Mouse (Mus musculus) ES-Bruce4 (cell line): ENCODE measurements at regions not wholly inside any gene's neighbourhood (a gene's known extent, or its start where the extent isn't known, plus 50 kb on each side); places are given as distances from the start of the nearest gene placed in this dataset.
"Not testable (repeated sequence)": the region's sequence is repeated elsewhere in the genome, so short reads cannot be mapped to it uniquely, and the experiment has no call there.

Experiments used
- H3K27ac ChIP-seq: 2 replicates; pipeline ENCODE4 v1.5.1; 2012; ENCODE audit warnings: low read length, inconsistent platforms; ENCODE audit not compliant: insufficient read depth
- H3K27me3 ChIP-seq: 2 replicates; pipeline ENCODE4 v1.6.1; 2012; ENCODE audit warnings: mild to moderate bottlenecking, low read length, inconsistent platforms; ENCODE audit not compliant: control insufficient read depth, poor library complexity, insufficient read depth, severe bottlenecking
- H3K36me3 ChIP-seq: 2 replicates; pipeline ENCODE4 v1.6.1; 2012; ENCODE audit warnings: inconsistent platforms, mild to moderate bottlenecking, low read length, moderate library complexity; ENCODE audit not compliant: control insufficient read depth, poor library complexity, insufficient read depth, severe bottlenecking
- H3K4me1 ChIP-seq: one replicate; pipeline ENCODE4 v1.8.1; 2011; ENCODE audit warnings: low read length; ENCODE audit not compliant: control insufficient read depth, insufficient read depth
- H3K4me3 ChIP-seq: 2 replicates; pipeline ENCODE4 v1.5.1; 2011; ENCODE audit warnings: low read depth, mild to moderate bottlenecking, low read length
- H3K9ac ChIP-seq: 2 replicates; pipeline ENCODE4 v1.6.1; 2012; ENCODE audit warnings: low read depth, mild to moderate bottlenecking, inconsistent platforms; ENCODE audit not compliant: poor library complexity, severe bottlenecking
- H3K9me3 ChIP-seq: replicated peaks from 2 replicates; pipeline ENCODE4 v1.6.1; 2012; ENCODE audit warnings: mild to moderate bottlenecking, low read length, inconsistent platforms; ENCODE audit not compliant: control insufficient read depth, poor library complexity, insufficient read depth, severe bottlenecking
- CTCF ChIP-seq: IDR thresholded peaks from one replicate; pipeline ENCODE4 v1.8.1; 2011; ENCODE audit warnings: low read depth, low read length
- EP300 ChIP-seq: IDR thresholded peaks from 2 replicates; pipeline ENCODE4 v1.6.1; 2011; ENCODE audit warnings: low read depth, low read length; ENCODE audit not compliant: insufficient read depth
- POLR2A ChIP-seq: IDR thresholded peaks from one replicate; pipeline ENCODE4 v1.8.1; 2011; ENCODE audit warnings: low read length; ENCODE audit not compliant: insufficient read depth

GRCm38 (mm10) chr17:35769175-35769960 is 52.1 kb upstream of the Ier3 start:
- Histone ChIP-seq H3K9me3 (peaks cover 7% of the 10 kb centered on the region; the same call in 1 of the 2 replicates), H3K4me3 (no peak overlapping the region), H3K27me3 (no peaks in the 10 kb centered on the region), H3K36me3 (no peaks in the 10 kb centered on the region), H3K4me1 (no peaks in the 10 kb centered on the region), H3K27ac (no peak overlapping the region), H3K9ac (no peak overlapping the region)
- TF ChIP-seq CTCF (no peak), POLR2A (no peak), EP300 (no peak)

DNA sequence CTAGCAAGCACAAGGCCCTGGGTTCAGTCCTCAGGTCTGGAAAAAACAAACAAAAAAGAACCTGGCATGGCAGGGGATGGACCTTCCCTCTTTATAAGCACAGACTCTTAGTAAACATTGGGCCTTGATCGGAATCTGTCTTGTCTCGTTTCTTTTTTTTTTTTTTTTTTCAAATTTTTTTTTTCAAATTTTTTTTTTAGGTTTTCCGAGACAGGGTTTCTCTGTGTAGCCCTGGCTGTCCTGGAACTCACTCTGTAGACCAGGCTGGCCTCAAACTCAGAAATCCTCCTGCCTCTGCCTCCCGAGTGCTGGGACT is 51.6 kb upstream of the Ier3 start:
- H3K36me3 ChIP-seq, H3K27ac ChIP-seq, H3K4me1 ChIP-seq, H3K27me3 ChIP-seq, H3K9me3 ChIP-seq, H3K4me3 ChIP-seq, H3K9ac ChIP-seq: not testable (repeated sequence)

DNA sequence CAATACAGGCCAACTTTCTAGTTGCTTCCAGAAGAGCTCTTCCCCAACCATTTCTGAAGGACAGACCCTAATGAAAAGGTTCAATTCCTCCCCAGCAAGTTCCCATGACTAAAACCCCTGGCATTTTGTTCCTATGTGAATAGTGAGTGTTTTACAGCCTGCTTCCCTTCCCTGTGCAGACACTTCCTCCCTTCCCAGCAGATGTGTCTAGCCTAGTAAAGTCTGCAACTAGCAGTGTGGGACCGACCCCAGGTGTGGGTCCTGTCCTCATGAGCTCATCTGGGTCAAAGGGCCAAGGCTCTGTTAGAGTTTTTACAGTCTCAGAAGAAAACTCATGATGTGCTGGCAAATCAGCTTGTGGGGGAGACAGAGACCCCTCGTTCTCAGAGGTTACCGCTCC is 50.9 kb upstream of the Ier3 start:
- H3K9me3 ChIP-seq: peaks cover 7% of the 10 kb centered on the region; the same call in 1 of the 2 replicates
- no peaks in the 10 kb centered on the region for H3K36me3 ChIP-seq
- no peak overlapping the region for H3K4me3 ChIP-seq
- no peak overlapping the region for H3K9ac ChIP-seq
- no peak for TF ChIP-seq CTCF
- no peak for TF ChIP-seq EP300
- TF ChIP-seq POLR2A: no peak
- no peak overlapping the region for H3K27ac ChIP-seq
- H3K27me3 ChIP-seq: no peaks in the 10 kb centered on the region
- no peaks in the 10 kb centered on the region for H3K4me1 ChIP-seq

DNA sequence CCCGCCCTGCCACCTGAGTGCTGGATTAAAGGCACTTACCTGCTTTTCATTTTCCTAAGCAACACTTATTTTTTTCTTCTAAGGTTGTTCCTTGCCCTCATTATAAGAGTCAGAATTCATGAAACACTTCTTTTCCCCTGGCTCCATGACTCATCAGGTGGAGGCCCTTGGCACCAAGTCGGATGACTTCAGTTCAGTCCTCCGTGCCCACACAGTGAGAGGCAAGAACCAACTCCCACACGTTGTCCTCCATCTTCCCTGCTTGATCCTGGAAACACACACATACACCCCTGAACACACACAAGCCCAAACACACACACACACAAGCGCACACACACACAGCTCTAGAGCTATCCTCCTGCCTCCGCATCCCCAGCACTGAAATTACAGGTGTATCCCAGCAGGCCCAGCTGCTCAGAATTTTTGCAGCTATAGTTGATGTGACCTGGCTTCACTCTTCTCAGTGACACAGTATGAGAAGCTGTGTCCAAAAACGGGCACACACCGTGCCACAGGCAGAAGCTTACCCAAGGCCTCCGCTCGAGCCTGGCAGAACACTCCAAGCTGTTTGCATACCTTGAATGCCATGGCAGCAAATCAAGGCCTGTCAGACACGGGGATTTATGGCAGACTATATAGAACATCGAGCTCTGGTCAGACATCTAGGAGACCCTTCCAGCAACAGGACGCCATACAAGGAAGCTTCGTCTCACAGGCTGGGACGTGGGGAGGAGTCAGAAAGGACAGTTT is 49.7 kb upstream of the Ier3 start:
- Histone ChIP-seq H3K36me3 (no peaks in the 10 kb centered on the region), H3K9me3 (peaks cover 7% of the 10 kb centered on the region; the same call in 1 of the 2 replicates), H3K27me3 (no peaks in the 10 kb centered on the region), H3K4me1 (no peaks in the 10 kb centered on the region), H3K27ac (no peak overlapping the region), H3K4me3 (no peak overlapping the region), H3K9ac (no peak overlapping the region)
- TF ChIP-seq EP300 (no peak), CTCF (no peak), POLR2A (no peak)
